Mouse (Mus musculus): ENCODE measurements at regions not wholly inside any gene's neighbourhood (a gene's known extent, or its start where the extent isn't known, plus 50 kb on each side); places are given as distances from the start of the nearest gene placed in this dataset.

DNA sequence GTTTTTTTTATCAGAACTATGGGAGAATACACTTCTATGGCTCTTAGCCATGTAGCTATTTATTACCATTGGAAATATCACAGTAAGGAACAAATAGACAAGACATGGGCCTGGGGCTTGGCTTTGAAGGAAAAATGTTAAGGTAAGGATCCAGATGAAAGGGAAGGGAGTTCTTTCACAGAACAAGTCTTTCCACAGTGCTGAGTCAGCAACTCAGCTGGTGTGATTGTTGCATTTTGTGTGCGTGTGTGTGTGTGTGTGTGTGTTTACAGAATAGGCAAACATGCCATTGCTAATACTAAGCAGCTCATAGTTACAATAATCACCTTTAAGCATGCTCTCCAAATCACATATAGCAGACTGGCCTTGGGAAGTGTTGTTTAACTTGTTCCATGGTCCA, 1056.6 kb upstream of the Lrrc6 start:
- Histone ChIP-seq H3K4me1 (ENCODE audit: control insufficient read depth, insufficient read depth, low read length) (no peaks in the 10 kb centered on the region), H3K4me3 (ENCODE audit: low read depth, low read length) (no peak overlapping the region), H3K9me3 (replicated peaks; ENCODE audit: control insufficient read depth, low read length) (no peaks in the 10 kb centered on the region), H3K27me3 (ENCODE audit: control insufficient read depth, insufficient read depth, low read length) (no peaks in the 10 kb centered on the region), H3K36me3 (replicated peaks; ENCODE audit: control insufficient read depth, insufficient read depth, low read depth, low read length) (no peaks in the 10 kb centered on the region), H3K9ac (replicated peaks; ENCODE audit: low read length) (no peak overlapping the region), H3K4me2 (ENCODE audit: low read depth, low read length) (no peak overlapping the region), H3K27ac (replicated peaks; ENCODE audit: low read depth, low read length) (no peak overlapping the region)
- WGBS: 80% methylated on average over 1 of the region's 1 CpGs
- ATAC-seq (replicated peaks; ENCODE audit: insufficient number of reproducible peaks, low FRiP score, low TSS enrichment, low read depth): no peak
- no peak for DNase-seq (ENCODE audit: low spot score)

- Histone ChIP-seq H3K9ac (replicated peaks; ENCODE audit: low read length) (no peak overlapping the region), H3K9me3 (replicated peaks; ENCODE audit: control insufficient read depth, low read length) (no peaks in the 10 kb centered on the region), H3K27ac (replicated peaks; ENCODE audit: low read depth, low read length) (no peak overlapping the region), H3K4me3 (ENCODE audit: low read depth, low read length) (no peak overlapping the region), H3K4me1 (ENCODE audit: control insufficient read depth, insufficient read depth, low read length) (no peaks in the 10 kb centered on the region), H3K36me3 (replicated peaks; ENCODE audit: control insufficient read depth, insufficient read depth, low read depth, low read length) (no peaks in the 10 kb centered on the region), H3K27me3 (ENCODE audit: control insufficient read depth, insufficient read depth, low read length) (no peaks in the 10 kb centered on the region), H3K4me2 (ENCODE audit: low read depth, low read length) (no peak overlapping the region)
- DNase-seq (ENCODE audit: low spot score): no peak
- ATAC-seq (replicated peaks; ENCODE audit: insufficient number of reproducible peaks, low FRiP score, low TSS enrichment, low read depth): no peak
- 90% methylated on average over 2 of the region's 2 CpGs for WGBS
Measured at GRCm38 (mm10) chr15:67551911-67552310, 1051.2 kb upstream of the Lrrc6 start.

- no peak overlapping the region for H3K27ac ChIP-seq (replicated peaks; ENCODE audit: low read depth, low read length)
- DNase-seq (ENCODE audit: low spot score): no peak
Measured at GRCm38 (mm10) chr15:67546896-67547400, 1046.2 kb upstream of the Lrrc6 start.

GRCm38 (mm10) chr15:67545745-67546144, 1045.0 kb upstream of the Lrrc6 start:
- no peaks in the 10 kb centered on the region for H3K9me3 ChIP-seq (replicated peaks; ENCODE audit: control insufficient read depth, low read length)
- H3K27me3 ChIP-seq (ENCODE audit: control insufficient read depth, insufficient read depth, low read length): no peaks in the 10 kb centered on the region
- H3K27ac ChIP-seq (replicated peaks; ENCODE audit: low read depth, low read length): no peak overlapping the region
- no peak overlapping the region for H3K4me3 ChIP-seq (ENCODE audit: low read depth, low read length)
- ATAC-seq (replicated peaks; ENCODE audit: insufficient number of reproducible peaks, low FRiP score, low TSS enrichment, low read depth) (no peak), DNase-seq (ENCODE audit: low spot score) (no peak)
- no peaks in the 10 kb centered on the region for H3K4me1 ChIP-seq (ENCODE audit: control insufficient read depth, insufficient read depth, low read length)
- H3K36me3 ChIP-seq (replicated peaks; ENCODE audit: control insufficient read depth, insufficient read depth, low read depth, low read length): no peaks in the 10 kb centered on the region
- no peak overlapping the region for H3K4me2 ChIP-seq (ENCODE audit: low read depth, low read length)
- 88% methylated on average over 6 of the region's 6 CpGs for WGBS
- no peak overlapping the region for H3K9ac ChIP-seq (replicated peaks; ENCODE audit: low read length)

More at GRCm38 (mm10) chr15:67546896-67547400, 1046.2 kb upstream of the Lrrc6 start:
- H3K27me3 ChIP-seq (ENCODE audit: control insufficient read depth, insufficient read depth, low read length): no peaks in the 10 kb centered on the region
- ATAC-seq (replicated peaks; ENCODE audit: insufficient number of reproducible peaks, low FRiP score, low TSS enrichment, low read depth): no peak
- no peaks in the 10 kb centered on the region for H3K36me3 ChIP-seq (replicated peaks; ENCODE audit: control insufficient read depth, insufficient read depth, low read depth, low read length)
- no peak overlapping the region for H3K9ac ChIP-seq (replicated peaks; ENCODE audit: low read length)
- H3K4me2 ChIP-seq (ENCODE audit: low read depth, low read length): no peak overlapping the region
- no peak overlapping the region for H3K4me3 ChIP-seq (ENCODE audit: low read depth, low read length)
- no peaks in the 10 kb centered on the region for H3K4me1 ChIP-seq (ENCODE audit: control insufficient read depth, insufficient read depth, low read length)
- H3K9me3 ChIP-seq (replicated peaks; ENCODE audit: control insufficient read depth, low read length): no peaks in the 10 kb centered on the region
- 77% methylated on average over 1 of the region's 1 CpGs for WGBS

- no peak overlapping the region for H3K4me3 ChIP-seq (ENCODE audit: low read depth, low read length)
- no peaks in the 10 kb centered on the region for H3K36me3 ChIP-seq (replicated peaks; ENCODE audit: control insufficient read depth, insufficient read depth, low read depth, low read length)
- ATAC-seq (replicated peaks; ENCODE audit: insufficient number of reproducible peaks, low FRiP score, low TSS enrichment, low read depth): no peak
- H3K4me2 ChIP-seq (ENCODE audit: low read depth, low read length): no peak overlapping the region
- H3K9ac ChIP-seq (replicated peaks; ENCODE audit: low read length): no peak overlapping the region
- no peaks in the 10 kb centered on the region for H3K27me3 ChIP-seq (ENCODE audit: control insufficient read depth, insufficient read depth, low read length)
- no peak for DNase-seq (ENCODE audit: low spot score)
- no peak overlapping the region for H3K27ac ChIP-seq (replicated peaks; ENCODE audit: low read depth, low read length)
- no peaks in the 10 kb centered on the region for H3K9me3 ChIP-seq (replicated peaks; ENCODE audit: control insufficient read depth, low read length)
- no peaks in the 10 kb centered on the region for H3K4me1 ChIP-seq (ENCODE audit: control insufficient read depth, insufficient read depth, low read length)
Measured at GRCm38 (mm10) chr15:67513722-67514121, 1013.0 kb upstream of the Lrrc6 start.

- Histone ChIP-seq H3K36me3 (replicated peaks; ENCODE audit: control insufficient read depth, insufficient read depth, low read depth, low read length) (no peaks in the 10 kb centered on the region), H3K9ac (replicated peaks; ENCODE audit: low read length) (no peak overlapping the region), H3K9me3 (replicated peaks; ENCODE audit: control insufficient read depth, low read length) (no peaks in the 10 kb centered on the region), H3K4me1 (ENCODE audit: control insufficient read depth, insufficient read depth, low read length) (no peaks in the 10 kb centered on the region), H3K27ac (replicated peaks; ENCODE audit: low read depth, low read length) (no peak overlapping the region), H3K4me2 (ENCODE audit: low read depth, low read length) (no peak overlapping the region), H3K4me3 (ENCODE audit: low read depth, low read length) (no peak overlapping the region), H3K27me3 (ENCODE audit: control insufficient read depth, insufficient read depth, low read length) (no peaks in the 10 kb centered on the region)
- DNase-seq (ENCODE audit: low spot score) (no peak), ATAC-seq (replicated peaks; ENCODE audit: insufficient number of reproducible peaks, low FRiP score, low TSS enrichment, low read depth) (no peak)
- WGBS: 89% methylated on average over 7 of the region's 7 CpGs
Measured at GRCm38 (mm10) chr15:67495001-67495658, 994.4 kb upstream of the Lrrc6 start.

DNA sequence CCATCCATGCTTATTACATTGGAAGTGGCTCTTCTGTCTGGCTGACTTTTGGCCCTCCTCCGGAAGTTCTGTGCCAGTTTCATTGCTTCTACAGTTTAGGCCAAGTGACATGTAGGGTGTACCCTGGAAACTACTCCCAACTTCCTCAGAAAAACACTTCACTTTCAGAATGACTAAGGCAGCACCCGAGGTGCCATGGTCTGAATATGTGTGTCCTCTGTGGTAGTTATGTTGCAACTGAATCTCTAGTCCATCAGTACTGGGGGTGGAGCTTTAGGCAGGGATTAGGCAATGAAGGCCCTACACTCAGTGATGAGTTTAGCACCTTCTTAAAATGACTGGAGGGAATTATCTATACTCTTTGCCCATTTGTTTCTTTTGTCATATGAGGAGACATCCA, 981.0 kb upstream of the Lrrc6 start:
- Histone ChIP-seq H3K4me2 (ENCODE audit: low read depth, low read length) (no peak overlapping the region), H3K9me3 (replicated peaks; ENCODE audit: control insufficient read depth, low read length) (no peaks in the 10 kb centered on the region), H3K9ac (replicated peaks; ENCODE audit: low read length) (no peak overlapping the region), H3K4me1 (ENCODE audit: control insufficient read depth, insufficient read depth, low read length) (no peaks in the 10 kb centered on the region), H3K4me3 (ENCODE audit: low read depth, low read length) (no peak overlapping the region), H3K27me3 (ENCODE audit: control insufficient read depth, insufficient read depth, low read length) (no peaks in the 10 kb centered on the region), H3K36me3 (replicated peaks; ENCODE audit: control insufficient read depth, insufficient read depth, low read depth, low read length) (no peaks in the 10 kb centered on the region), H3K27ac (replicated peaks; ENCODE audit: low read depth, low read length) (no peak overlapping the region)
- WGBS: 89% methylated on average over 2 of the region's 2 CpGs
- DNase-seq (ENCODE audit: low spot score) (no peak), ATAC-seq (replicated peaks; ENCODE audit: insufficient number of reproducible peaks, low FRiP score, low TSS enrichment, low read depth) (no peak)

- 83% methylated on average over 5 of the region's 5 CpGs for WGBS
- Histone ChIP-seq H3K4me2 (ENCODE audit: low read depth, low read length) (no peak overlapping the region), H3K36me3 (replicated peaks; ENCODE audit: control insufficient read depth, insufficient read depth, low read depth, low read length) (no peaks in the 10 kb centered on the region), H3K9ac (replicated peaks; ENCODE audit: low read length) (no peak overlapping the region), H3K27ac (replicated peaks; ENCODE audit: low read depth, low read length) (no peak overlapping the region), H3K4me1 (ENCODE audit: control insufficient read depth, insufficient read depth, low read length) (no peaks in the 10 kb centered on the region), H3K4me3 (ENCODE audit: low read depth, low read length) (no peak overlapping the region), H3K27me3 (ENCODE audit: control insufficient read depth, insufficient read depth, low read length) (no peaks in the 10 kb centered on the region), H3K9me3 (replicated peaks; ENCODE audit: control insufficient read depth, low read length) (no peaks in the 10 kb centered on the region)
- DNase-seq (ENCODE audit: low spot score) (no peak), ATAC-seq (replicated peaks; ENCODE audit: insufficient number of reproducible peaks, low FRiP score, low TSS enrichment, low read depth) (no peak)
Measured at GRCm38 (mm10) chr15:67474325-67474724, 973.6 kb upstream of the Lrrc6 start.
